Mouse (Mus musculus): Measurements from ENCODE around the gene Snrpd2.

Gene Snrpd2

DNA sequence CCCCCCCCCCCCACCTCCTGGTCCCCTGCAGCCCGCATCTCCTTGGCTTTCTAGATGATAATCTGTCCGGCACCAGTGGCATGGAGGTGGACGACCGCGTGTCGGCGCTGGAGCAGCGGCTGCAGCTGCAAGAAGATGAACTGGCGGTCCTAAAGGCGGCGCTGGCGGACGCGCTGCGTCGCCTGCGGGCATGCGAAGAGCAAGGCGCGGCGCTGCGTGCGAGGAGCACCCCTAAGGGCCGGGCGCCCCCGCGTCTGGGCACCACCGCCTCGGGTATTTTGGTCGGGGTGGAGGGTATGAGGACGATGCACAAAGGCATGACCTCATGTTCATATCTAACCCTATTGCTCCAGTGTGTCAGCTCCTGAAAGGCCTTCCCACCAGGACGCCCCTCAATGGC, 29.7 kb downstream of the Snrpd2 start:
- ChIA-PET CTCF (interaction anchor here (0.5 to 5.6 kb wide), 85 partner anchors 14 to 511 kb away, joined by 3 to 46 read pairs (median 4); partner anchors contain the start of genes Ppm1n (in 3 of the 4), Fosb (in 1 of the 4), Gipr (in 1 of the 4) and Gm4969 (in 1 of the 4)), POLR2A (interaction anchor here in 3 of 4 experiments (0.6 to 4.9 kb wide), 25 partner anchors 14 to 444 kb away, joined by 3 to 23 read pairs (median 5); partner anchors contain the start of genes Ercc1 (in 1 of the 3), Fosb (in 1 of the 3), Gipr (in 1 of the 3) and Opa3 (in 1 of the 3))

DNA sequence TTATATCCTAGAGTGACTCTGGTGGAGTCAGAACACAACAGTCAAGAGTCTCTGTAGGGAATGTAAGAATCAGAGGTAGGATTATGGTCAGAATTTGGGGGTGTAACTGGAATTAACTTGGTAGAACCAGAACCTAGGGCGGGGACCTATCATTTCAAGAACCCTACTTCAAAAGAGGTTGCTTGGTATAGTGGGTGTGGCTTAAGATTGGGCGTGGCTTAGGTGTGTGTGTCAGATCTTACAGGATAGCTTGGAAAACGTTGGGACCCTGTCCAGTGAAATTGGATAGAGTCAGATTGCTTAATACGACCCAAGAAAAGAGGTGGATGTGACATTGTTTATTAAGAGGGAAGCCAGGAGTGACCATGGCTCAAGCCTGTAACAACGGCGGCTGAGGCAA, 30.4 kb downstream of the Snrpd2 start:
- POLR2A ChIA-PET, result interaction anchor here in 3 of 4 experiments (0.9 to 4.9 kb wide), 20 partner anchors 16 to 164 kb away, joined by 3 to 23 read pairs (median 4); partner anchors contain the start of genes Ercc1 (in 1 of the 3), Fosb (in 1 of the 3) and Opa3 (in 1 of the 3)

GRCm38 (mm10) chr7:19180862-19181429, 31.4 kb downstream of the Snrpd2 start:
- ChIA-PET POLR2A (interaction anchor here (0.6 to 4.9 kb wide), 14 partner anchors 14 to 216 kb away, joined by 3 to 23 read pairs (median 3); partner anchors contain the start of genes Fosb (in 1 of the 4) and Opa3 (in 1 of the 4)), CTCF (interaction anchor here (0.6 to 5.6 kb wide), 26 partner anchors 14 to 251 kb away, joined by 3 to 39 read pairs (median 4); partner anchors contain the start of genes Ercc1 (in 1 of the 4), Gm4969 (in 1 of the 4), Ppm1n (in 1 of the 4) and Rsph6a (in 1 of the 4))

More for the DNA sequence above, 30.4 kb downstream of the Snrpd2 start:
- CTCF ChIA-PET, result interaction anchor here (0.5 to 5.6 kb wide), 40 partner anchors 15 to 245 kb away, joined by 3 to 46 read pairs (median 5); partner anchors contain the start of genes Ppm1n (in 2 of the 4) and Rsph6a (in 1 of the 4)

DNA sequence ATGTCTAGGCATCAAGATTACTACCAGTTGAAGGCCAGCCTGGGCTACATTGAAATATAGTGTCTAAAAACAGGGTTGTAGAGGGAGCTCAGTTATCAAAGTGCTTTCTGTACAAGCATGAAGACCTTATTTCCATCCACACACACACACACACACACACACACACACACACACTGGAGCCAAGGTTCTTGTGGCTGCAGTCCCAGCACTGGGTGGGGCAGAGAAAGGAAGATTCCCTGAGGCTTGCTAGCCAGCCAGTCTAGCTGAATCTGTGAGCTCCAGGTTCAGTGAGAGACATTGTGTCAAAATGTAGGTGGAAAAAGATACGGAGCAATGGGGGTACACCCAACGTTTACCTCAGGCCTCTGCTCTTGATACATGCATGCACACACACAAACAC, 34.7 kb downstream of the Snrpd2 start:
- POLR2A ChIA-PET, result interaction anchor here in 1 of 4 experiments (0.7 to 1.0 kb wide), 2 partner anchors 10 to 38 kb away, joined by 3 read pairs; no protein-coding TSS in a partner anchor

DNA sequence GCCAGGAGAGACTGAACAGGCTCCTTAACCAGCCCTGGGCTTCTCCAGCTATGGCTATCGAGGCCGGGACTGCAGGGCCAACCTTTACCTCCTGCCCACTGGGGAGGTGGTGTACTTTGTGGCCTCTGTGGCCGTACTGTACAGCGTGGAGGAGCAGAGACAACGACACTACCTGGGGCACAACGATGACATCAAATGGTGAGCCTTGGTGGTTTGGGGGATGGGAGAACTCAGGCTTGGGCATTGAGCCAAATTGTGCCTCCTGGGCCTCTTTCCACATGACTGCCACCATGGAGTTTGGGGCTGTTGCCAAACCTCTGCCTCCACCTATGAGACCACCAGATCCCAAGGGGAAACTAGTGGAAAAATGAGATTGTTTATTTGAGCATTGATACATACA, 35.2 kb downstream of the Snrpd2 start:
- ChIA-PET CTCF (interaction anchor here in 2 of 4 experiments (0.6 to 1.2 kb wide), 2 partner anchors 10 to 99 kb away, joined by 3 read pairs; no protein-coding TSS in a partner anchor), POLR2A (interaction anchor here in 1 of 4 experiments (0.7 to 1.0 kb wide), 2 partner anchors 10 to 38 kb away, joined by 3 read pairs; no protein-coding TSS in a partner anchor)

More for the DNA sequence above, 34.7 kb downstream of the Snrpd2 start:
- CTCF ChIA-PET, result interaction anchor here in 3 of 4 experiments (0.6 to 1.2 kb wide), 3 partner anchors 11 to 100 kb away, joined by 3 to 4 read pairs (median 3); no protein-coding TSS in a partner anchor

DNA sequence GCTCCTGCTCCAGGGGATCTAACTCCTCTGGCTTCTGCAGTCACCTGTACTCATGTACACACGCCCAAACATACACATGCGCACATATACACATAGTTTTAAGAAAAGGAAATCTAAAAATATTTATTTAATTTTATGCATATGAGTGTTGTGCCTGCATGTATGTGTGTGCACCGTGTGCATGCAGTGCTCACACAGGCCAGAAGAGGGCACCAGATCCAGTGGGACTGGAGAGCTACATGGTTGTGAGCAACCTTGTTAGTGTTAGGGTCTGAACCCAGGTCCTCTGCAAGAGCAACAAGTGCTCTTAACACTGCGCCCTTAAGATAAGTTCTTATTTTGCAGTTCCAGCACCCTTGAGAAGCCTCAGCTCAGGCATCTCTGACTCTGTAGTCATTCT, 45.2 kb downstream of the Snrpd2 start:
- POLR2A ChIA-PET, result interaction anchor here (0.6 to 1.5 kb wide), 9 partner anchors 9 to 97 kb away, joined by 3 to 10 read pairs (median 3); partner anchors contain the start of gene Eml2 (in 1 of the 4)

DNA sequence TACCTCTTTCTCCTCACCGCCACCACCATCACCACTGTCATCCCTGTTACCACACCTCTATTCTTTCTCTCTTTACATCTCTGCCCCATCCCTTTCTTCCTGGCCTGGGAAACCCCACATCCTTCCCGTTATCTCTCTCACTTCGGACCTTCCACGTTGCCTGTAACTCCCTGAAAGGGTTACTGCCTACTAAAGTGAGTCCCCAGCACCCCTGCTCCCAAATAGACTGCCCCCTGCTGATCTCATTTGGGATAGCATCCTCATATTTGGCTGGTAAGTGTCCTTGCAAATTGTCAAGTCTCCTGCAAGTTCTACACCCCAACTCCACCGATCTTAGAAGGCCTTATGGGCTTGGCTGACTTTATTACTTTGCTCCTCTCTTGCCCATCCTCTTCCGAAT, 47.2 kb downstream of the Snrpd2 start:
- POLR2A ChIA-PET, result interaction anchor here in 1 of 4 experiments (0.6 to 2.2 kb wide), 2 partner anchors 13 to 127 kb away, joined by 3 to 14 read pairs; no protein-coding TSS in a partner anchor
- CTCF ChIA-PET, result interaction anchor here in 3 of 4 experiments (2.7 to 3.4 kb wide), 4 partner anchors 12 to 17 kb away, joined by 18 to 47 read pairs (median 25); no protein-coding TSS in a partner anchor

More for the DNA sequence above, 45.2 kb downstream of the Snrpd2 start:
- CTCF ChIA-PET, result interaction anchor here (0.5 to 1.6 kb wide), 38 partner anchors 9 to 205 kb away, joined by 3 to 19 read pairs (median 4); partner anchors contain the start of genes Fosb (in 1 of the 4), Ppm1n (in 1 of the 4), Qpctl (in 1 of the 4) and Snrpd2 (in 1 of the 4)

DNA sequence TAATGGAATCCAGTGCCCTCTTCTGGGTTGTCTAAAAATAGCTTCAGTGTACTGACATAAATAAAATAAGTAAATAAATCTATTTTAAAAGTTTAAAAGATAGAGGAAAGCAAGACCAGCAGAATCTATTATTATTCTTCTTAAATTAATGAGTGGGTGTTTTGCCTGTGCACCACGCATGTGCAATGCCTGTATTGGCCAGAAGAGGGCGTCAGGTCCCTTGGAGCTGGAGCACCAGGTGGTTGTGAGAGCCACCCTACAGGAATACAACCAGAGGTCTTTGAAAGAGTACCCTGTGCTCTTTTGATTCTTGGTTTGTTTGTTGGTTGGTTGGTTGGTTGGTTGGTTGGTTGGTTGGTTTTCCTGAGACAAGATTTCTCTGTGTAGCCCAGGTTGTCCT, 48.5 kb downstream of the Snrpd2 start:
- ChIA-PET CTCF (interaction anchor here (0.5 to 3.4 kb wide), 43 partner anchors 9 to 431 kb away, joined by 3 to 47 read pairs (median 3); partner anchors contain the start of gene Eml2 (in 1 of the 4)), POLR2A (interaction anchor here in 2 of 4 experiments (0.7 to 2.2 kb wide), 11 partner anchors 12 to 77 kb away, joined by 3 to 14 read pairs (median 4); no protein-coding TSS in a partner anchor)

DNA sequence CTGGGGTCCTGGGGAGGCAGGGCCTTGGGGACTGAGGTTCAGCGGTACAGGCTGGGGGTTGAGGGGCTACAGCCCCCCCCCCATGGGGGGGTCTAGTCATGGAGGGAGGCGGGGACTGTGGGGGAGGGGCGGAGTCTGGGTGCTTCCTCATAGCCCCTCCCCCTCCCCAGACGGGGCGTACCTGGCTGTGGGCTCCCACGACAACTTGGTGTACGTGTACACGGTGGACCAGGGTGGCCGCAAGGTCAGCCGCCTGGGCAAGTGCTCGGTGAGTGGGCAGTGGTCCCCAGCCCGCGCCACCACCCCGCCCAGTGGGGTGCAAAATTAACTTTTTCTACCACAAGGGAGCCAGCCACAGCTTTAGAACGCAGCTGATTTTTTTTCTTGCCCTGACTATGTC, 52.1 kb downstream of the Snrpd2 start:
- CTCF ChIA-PET, result interaction anchor here (0.5 to 3.0 kb wide), 26 partner anchors 8 to 427 kb away, joined by 3 to 39 read pairs (median 4); partner anchors contain the start of genes Eml2 (in 2 of the 4) and Gpr4 (in 1 of the 4)
- POLR2A ChIA-PET, result interaction anchor here (0.5 to 3.3 kb wide), 40 partner anchors 13 to 427 kb away, joined by 3 to 33 read pairs (median 6); partner anchors contain the start of genes Eml2 (in 2 of the 4), Vasp (in 2 of the 4), Fbxo46 (in 1 of the 4) and Fosb (in 1 of the 4)

DNA sequence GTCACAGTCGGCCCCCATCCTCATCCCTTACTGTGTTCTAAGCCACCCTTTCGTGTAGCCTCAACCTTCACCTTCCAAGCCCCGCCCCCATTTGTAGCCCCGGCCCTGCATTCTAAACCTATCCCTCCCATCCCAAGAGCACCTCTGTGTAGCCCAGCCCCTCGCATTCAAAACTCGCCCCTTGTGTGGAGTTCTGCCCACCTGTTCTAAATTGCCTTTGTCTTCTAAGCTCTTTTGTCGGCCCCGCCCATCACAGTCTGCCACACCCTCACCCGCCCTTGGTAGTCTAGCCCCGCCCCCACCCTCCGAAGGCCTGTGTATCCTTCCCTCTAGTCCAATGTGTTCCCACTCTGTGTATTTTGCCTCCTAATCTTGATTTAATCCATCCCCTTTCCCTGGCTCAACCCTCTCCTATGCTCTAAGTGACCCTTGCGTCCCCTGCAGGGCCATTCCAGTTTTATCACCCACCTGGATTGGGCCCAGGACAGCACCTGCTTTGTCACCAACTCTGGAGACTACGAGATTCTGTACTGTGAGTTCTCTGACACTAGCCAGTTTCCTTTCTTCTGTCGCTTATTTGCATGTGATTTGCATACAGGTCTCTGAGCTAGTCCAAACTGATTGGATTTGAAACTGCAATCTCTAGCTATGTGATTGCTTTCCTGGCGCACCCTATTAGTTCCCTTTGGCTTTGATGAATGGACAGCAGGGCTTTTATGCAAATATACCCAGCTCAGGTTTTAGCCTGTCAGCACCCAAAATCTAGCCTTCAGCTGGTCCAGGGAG, 52.7 kb downstream of the Snrpd2 start:
- POLR2A ChIA-PET, result interaction anchor here (0.5 to 3.3 kb wide), 58 partner anchors 8 to 568 kb away, joined by 3 to 33 read pairs (median 4); partner anchors contain the start of genes Fosb (in 3 of the 4), Eml2 (in 2 of the 4), Vasp (in 2 of the 4) and Cd3eap (in 1 of the 4)
- CTCF ChIA-PET, result interaction anchor here (0.5 to 3.0 kb wide), 36 partner anchors 7 to 426 kb away, joined by 3 to 39 read pairs (median 4); partner anchors contain the start of genes Eml2 (in 2 of the 4), Cd3eap (in 1 of the 4), Gpr4 (in 1 of the 4) and Ppp1r13l (in 1 of the 4)
